Mouse (Mus musculus) neural tube, embryonic 12.5 days (tissue): ENCODE measurements around the gene Ltbr. TPM values are rescaled to one million over a fixed set of nuclear protein-coding genes. Genes with fewer than 3 reads are reported as not detected.
A peak's percentile ranks its signal among the peaks of the same experiment; 100 is the strongest.
"Not testable (repeated sequence)": the region's sequence is repeated elsewhere in the genome, so short reads cannot be mapped to it uniquely, and the experiment has no call there.

Experiments
- ATAC-seq: fragments of 200-750 bp; cut with Nextera tagmentation; 2 replicates; pipeline ENCODE4 v1.8.0; 2017; ENCODE audit warnings: low read depth, mild to moderate bottlenecking, moderate TSS enrichment, moderate library complexity; ENCODE audit not compliant: low FRiP score
- H3K27ac ChIP-seq: fragments of 300-500 bp; sonication (generic); 2 replicates; pipeline ENCODE4 v1.5.1; 2016
- H3K27me3 ChIP-seq: fragments of 300-500 bp; sonication (generic); replicated peaks from 2 replicates; pipeline ENCODE4 v1.6.1; 2016; ENCODE audit warnings: mild to moderate bottlenecking
- H3K36me3 ChIP-seq: fragments of 300-500 bp; sonication (generic); 2 replicates; pipeline ENCODE4 v1.6.1; 2016; ENCODE audit warnings: mild to moderate bottlenecking
- H3K4me1 ChIP-seq: fragments of 300-500 bp; sonication (generic); 2 replicates; pipeline ENCODE4 v1.6.1; 2016
- H3K4me2 ChIP-seq: fragments of 300-500 bp; sonication (generic); replicated peaks from 2 replicates; pipeline ENCODE4 v1.6.1; 2016; ENCODE audit warnings: mild to moderate bottlenecking
- H3K4me3 ChIP-seq: fragments of 300-500 bp; sonication (generic); 2 replicates; pipeline ENCODE4 v1.5.1; 2016
- H3K9ac ChIP-seq: fragments of 300-500 bp; sonication (generic); 2 replicates; pipeline ENCODE4 v1.6.1; 2016; ENCODE audit warnings: mild to moderate bottlenecking
- H3K9me3 ChIP-seq: fragments of 300-500 bp; sonication (generic); 2 replicates; pipeline ENCODE4 v1.6.1; 2016; ENCODE audit warnings: mild to moderate bottlenecking
- WGBS: fragments of 180-500 bp; shearing (Covaris S2); methylation state at CpG from one replicate; pipeline ENCODE4 v1.1.7; 2016; 5-methylcytosine and 5-hydroxymethylcytosine counted together
- polyA plus RNA-seq: library from polyadenylated mRNA; unstranded; fragments of >200 nt; fragmentation: Nextera tagmentation; extraction: Ambion mirVana; gene quantifications from 2 replicates; pipeline ENCODE4 v1.2.1, GENCODE M21; 2016

The Ltbr gene
- polyA plus RNA-seq, 1 experiment from 2014 or later = 17.0 TPM

DNA sequence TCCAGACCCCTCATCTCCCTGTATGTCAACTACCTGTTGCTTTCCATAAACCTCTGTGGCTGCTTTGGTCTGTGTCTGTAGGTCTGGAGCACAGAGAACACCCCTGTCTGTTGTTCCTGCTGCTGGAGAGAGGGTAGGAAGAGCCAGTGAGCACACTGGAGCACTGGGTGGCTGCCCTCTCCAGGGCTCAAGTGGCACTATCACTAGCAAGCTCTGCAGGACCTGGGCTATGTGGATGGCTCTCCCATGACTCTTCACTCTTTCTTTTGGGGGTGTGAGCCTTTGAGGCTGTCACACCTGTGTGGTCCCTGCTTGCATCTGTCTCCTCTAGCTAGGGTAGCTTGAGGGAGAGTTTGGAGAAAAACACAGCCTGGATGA lies 6.2 kb upstream of the Ltbr start:
- H3K9me3 ChIP-seq = no peaks in the 10 kb centered on the region
- no peak overlapping the region for H3K9ac ChIP-seq
- ATAC-seq = no peak
- H3K4me3 ChIP-seq = no peak overlapping the region
- no peak overlapping the region for H3K4me2 ChIP-seq
- H3K36me3 ChIP-seq = no peaks in the 10 kb centered on the region
- H3K27ac ChIP-seq = no peak overlapping the region
- 0 out of 2 replicates have a peak, but pooled peaks cover 7% of the 10 kb centered on the region for H3K4me1 ChIP-seq
- H3K27me3 ChIP-seq = peaks cover 46% of the 10 kb centered on the region

DNA sequence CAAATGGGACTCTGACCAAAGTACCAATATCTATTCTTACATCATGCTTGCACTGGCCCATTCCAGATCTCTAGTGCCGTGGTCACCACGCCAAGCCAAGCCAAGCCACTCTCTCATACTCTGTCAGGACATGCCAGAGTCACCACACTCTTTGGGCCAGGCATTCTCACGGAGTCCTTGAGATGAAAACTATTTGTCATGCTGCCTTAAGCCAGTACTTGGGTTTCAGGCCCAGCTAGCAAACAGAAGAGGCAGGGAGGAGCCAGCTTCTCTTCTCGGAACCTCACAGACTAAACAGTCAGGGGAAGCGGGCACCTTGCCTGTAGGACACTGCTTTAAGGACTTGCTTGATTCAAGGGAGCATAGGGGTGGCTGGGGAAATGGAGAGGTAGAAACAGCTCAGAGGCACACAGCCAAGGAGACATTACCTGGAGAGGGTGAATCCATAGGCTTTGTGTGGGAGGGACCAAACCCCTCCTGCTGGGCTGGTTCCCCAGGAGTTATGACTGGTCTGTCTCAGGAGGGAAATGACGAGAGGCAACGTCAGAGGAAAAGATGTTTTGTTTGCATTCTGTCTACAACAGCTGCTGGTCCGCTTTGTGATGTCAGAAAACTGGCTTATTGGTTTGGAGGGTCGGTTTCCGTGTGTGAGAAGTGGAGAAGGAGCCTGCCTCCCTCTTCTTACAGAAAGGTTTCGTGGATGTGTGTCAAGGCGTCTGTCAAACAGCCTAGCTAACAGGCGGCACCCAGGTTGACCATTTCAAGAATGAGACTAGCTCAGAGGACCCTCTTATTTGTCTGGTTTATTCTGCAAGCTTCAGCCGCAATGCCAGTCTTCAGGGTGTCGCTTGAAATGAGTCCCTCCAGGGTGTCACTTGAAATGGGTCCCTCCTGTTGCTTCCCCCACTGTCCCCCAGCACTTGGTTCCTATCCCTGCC lies 5.6 kb upstream of the Ltbr start:
- 73% methylated on average over 15 of the region's 15 CpGs for WGBS
- no peaks in the 10 kb centered on the region for H3K9me3 ChIP-seq
- no peak overlapping the region for H3K27ac ChIP-seq
- peaks cover 43% of the 10 kb centered on the region for H3K27me3 ChIP-seq
- H3K36me3 ChIP-seq = no peaks in the 10 kb centered on the region
- no peak overlapping the region for H3K4me2 ChIP-seq
- ATAC-seq = no peak
- peaks cover 9% of the 10 kb centered on the region; the same call in 1 of the 2 replicates for H3K4me1 ChIP-seq
- no peak overlapping the region for H3K9ac ChIP-seq
- no peak overlapping the region for H3K4me3 ChIP-seq

DNA sequence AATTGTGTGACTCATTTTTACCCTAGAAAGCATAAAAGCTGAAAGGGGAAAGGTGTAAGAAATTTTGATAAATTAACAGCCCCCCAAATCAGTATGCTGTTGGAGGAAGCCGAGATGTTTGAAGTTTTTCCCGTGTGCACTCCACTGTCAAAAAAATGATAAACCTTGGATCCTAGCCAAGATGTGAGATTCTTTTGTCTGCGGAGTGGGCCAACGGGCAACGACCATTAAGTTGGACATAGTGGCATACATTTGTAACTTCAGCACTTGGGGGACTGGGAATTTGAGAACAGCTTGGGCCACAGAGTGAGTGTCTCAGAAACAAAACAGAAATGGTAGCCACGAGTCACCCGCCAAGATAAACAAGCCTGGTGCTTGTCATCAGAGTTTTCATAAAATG lies 3.4 kb upstream of the Ltbr start:
- no peaks in the 10 kb centered on the region for H3K9me3 ChIP-seq
- no peak overlapping the region for H3K4me3 ChIP-seq
- no peaks in the 10 kb centered on the region for H3K36me3 ChIP-seq
- no peak overlapping the region for H3K4me2 ChIP-seq
- 78% methylated on average over 7 of the region's 7 CpGs for WGBS
- no peak overlapping the region for H3K9ac ChIP-seq
- H3K27me3 ChIP-seq = peaks cover 33% of the 10 kb centered on the region
- ATAC-seq = no peak
- no peak overlapping the region for H3K27ac ChIP-seq
- H3K4me1 ChIP-seq = peaks cover 27% of the 10 kb centered on the region

DNA sequence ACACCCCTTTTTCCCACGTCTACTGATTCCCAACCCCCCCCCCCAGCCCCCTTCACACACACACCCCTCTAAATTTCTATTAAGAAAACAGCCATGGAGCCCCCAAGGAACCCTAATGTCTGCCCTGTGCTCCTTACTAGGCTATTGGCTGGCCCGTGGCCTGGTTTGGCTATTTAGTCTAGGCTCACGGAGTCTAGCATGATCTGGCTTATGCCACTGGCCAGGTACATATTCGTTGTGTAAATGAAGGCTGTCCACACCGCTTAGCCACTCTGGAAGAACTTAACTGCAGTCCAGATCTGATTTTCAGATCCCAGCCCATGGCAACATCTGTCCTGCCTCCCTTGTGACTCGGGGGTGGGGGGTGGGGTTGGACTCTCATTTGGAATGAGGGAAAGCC lies 1.1 kb upstream of the Ltbr start:
- Histone ChIP-seq H3K4me2 (peak overlapping the region; percentile 75; the same call in 1 of the 2 replicates), H3K4me3 (no peak overlapping the region), H3K27ac (no peak overlapping the region), H3K9ac (no peak overlapping the region), H3K9me3 (no peaks in the 10 kb centered on the region), H3K4me1 (peaks cover 20% of the 10 kb centered on the region), H3K36me3 (no peaks in the 10 kb centered on the region), H3K27me3 (peaks cover 10% of the 10 kb centered on the region)
- no peak for ATAC-seq
- 72% methylated on average over 6 of the region's 6 CpGs for WGBS

DNA sequence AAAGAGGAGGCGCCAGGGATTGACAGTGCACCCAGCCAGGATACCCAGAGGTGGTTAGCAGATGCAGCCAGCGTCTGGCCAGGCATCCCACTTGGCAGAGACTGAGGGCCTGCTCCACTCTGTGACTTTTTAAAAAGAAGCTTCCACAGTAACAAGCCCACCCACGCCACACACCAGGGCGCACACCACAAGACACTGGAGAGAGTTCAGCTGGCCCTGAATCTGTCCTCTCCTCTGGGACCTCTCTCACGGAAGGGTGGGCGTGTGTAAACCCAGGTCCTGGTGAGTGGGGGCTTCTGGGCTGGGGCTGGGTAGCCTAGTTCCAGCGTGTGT lies 512 bp upstream of the Ltbr start:
- Histone ChIP-seq H3K4me2 (peak overlapping the region; percentile 75), H3K9me3 (no peaks in the 10 kb centered on the region), H3K4me3 (peak overlapping the region; percentile 41), H3K27me3 (peaks cover 6% of the 10 kb centered on the region; the same call in 1 of the 2 replicates), H3K36me3 (no peaks in the 10 kb centered on the region), H3K9ac (peak overlapping the region; percentile 73), H3K4me1 (peaks cover 20% of the 10 kb centered on the region), H3K27ac (no peak overlapping the region)
- WGBS = 65% methylated on average over 7 of the region's 7 CpGs
- peak; percentile 14 for ATAC-seq

DNA sequence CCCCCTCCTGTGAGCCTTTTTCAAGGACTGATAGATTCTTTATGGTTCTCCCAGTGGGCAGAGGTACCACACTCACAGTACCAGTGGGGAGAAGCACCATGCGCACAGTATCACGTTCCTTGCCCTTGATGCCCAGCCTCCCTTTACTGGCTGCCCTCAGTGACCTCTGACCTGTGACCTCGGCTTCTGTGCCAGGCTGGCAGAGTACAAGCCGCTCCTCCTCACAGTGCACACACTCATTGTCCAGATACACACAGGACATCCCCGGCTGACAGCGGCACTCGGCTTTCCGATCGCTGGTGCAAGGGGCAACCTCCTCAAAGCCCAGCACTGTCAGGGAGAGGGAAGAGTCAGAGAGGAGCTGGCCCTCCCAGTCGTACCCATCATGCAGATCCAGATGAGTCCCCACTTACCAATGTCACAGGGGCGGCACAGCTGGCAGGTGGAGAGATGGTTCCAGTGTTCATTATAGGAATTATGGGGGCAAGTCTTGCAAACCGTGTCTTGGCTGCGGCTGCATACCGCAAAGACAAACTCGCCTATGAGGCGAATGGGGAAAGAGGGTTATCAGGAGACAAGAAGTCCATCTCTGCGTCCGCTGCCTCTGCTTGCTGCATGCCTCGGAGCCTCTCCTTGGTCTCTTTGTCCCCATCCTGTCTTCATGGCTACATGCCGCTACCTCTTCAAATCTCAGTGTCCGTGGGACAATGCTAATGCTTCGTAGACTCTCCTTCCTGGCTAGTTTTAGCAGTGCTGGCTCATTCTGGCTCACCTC lies 917 bp downstream of the Ltbr start:
- no peaks in the 10 kb centered on the region for H3K9me3 ChIP-seq
- peak overlapping the region; percentile 75 for H3K4me2 ChIP-seq
- no peak overlapping the region for H3K27ac ChIP-seq
- H3K4me1 ChIP-seq = peaks cover 22% of the 10 kb centered on the region
- H3K27me3 ChIP-seq = peaks cover 3% of the 10 kb centered on the region; the same call in 1 of the 2 replicates
- 0 out of 2 replicates have a peak, but pooled peaks have one; percentile 7 for ATAC-seq
- H3K4me3 ChIP-seq = peak overlapping the region; percentile 41
- WGBS = 72% methylated on average over 22 of the region's 22 CpGs
- no peaks in the 10 kb centered on the region for H3K36me3 ChIP-seq
- H3K9ac ChIP-seq = peak overlapping the region; percentile 73; the same call in 1 of the 2 replicates

DNA sequence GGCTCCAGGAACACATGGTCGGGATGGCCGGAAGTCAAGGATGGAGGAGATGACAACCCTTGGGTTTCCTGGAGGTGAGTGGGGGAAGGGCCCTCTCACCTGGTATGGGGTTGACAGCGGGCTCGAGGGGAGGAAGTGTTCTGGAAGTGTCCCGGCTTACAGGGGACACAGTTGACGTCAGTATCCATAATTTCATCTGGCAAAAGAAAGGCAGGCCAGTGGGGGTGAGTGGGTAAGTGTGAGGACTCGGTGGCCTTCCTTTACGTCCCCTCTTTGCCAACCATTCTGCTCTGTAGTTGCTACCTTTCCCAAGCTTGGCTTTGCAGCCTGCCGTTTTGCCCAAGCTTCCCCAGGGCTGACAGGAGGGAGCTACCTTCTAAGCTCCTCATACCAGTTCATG lies 1.5 kb downstream of the Ltbr start:
- H3K4me2 ChIP-seq = peak overlapping the region; percentile 75; the same call in 1 of the 2 replicates
- WGBS = 88% methylated on average over 9 of the region's 9 CpGs
- H3K9me3 ChIP-seq = no peaks in the 10 kb centered on the region
- ATAC-seq = no peak
- no peak overlapping the region for H3K4me3 ChIP-seq
- H3K9ac ChIP-seq = no peak overlapping the region
- peaks cover 3% of the 10 kb centered on the region; the same call in 1 of the 2 replicates for H3K27me3 ChIP-seq
- H3K36me3 ChIP-seq = no peaks in the 10 kb centered on the region
- H3K4me1 ChIP-seq = peaks cover 22% of the 10 kb centered on the region
- H3K27ac ChIP-seq = no peak overlapping the region

DNA sequence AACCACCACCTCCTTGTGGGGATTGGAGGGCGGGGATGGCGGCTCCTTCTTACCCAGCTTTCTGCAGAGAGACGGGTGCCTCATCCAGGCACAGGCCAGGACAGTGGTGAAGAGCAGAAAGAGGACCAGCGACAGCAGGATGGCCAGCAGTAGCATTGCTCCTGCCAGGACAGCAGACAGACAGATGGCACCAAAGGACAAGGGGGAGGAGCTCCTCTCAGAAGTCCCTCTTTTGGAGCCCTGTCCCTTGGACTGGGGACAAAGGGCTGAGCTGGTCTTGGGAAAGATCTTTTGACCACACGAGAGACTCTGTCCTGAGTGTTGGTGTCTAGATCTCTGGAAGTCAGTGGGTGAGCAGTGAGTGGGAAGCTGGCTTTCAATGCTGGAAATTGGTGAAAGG lies 4.3 kb downstream of the Ltbr start:
- peak overlapping the region; percentile 31 for H3K4me2 ChIP-seq
- no peak overlapping the region for H3K27ac ChIP-seq
- H3K27me3 ChIP-seq = peaks cover 3% of the 10 kb centered on the region; the same call in 1 of the 2 replicates
- H3K4me1 ChIP-seq = peaks cover 22% of the 10 kb centered on the region
- H3K36me3 ChIP-seq = no peaks in the 10 kb centered on the region
- ATAC-seq = no peak
- WGBS = 30% methylated on average over 5 of the region's 5 CpGs
- H3K9ac ChIP-seq = no peak overlapping the region
- no peak overlapping the region for H3K4me3 ChIP-seq
- H3K9me3 ChIP-seq = no peaks in the 10 kb centered on the region

DNA sequence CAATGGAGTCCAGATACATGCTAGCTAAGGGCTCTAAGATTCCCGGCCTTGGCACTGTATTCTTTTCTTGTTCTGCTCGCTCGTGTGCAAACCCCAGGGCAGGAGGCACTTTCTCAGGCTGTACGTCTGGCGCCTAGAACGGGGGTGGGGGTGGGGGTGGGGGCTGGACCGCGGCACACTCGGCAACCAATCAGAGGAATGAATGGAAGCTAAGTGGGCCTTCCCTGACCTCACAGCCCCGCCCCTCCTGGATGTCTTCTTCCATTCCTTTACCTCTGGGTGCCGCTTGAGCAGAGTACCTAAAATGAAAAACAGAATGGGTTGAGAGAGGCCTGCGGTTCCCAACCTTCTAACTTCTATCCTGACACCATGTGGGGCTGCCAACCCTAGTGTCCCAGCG lies 4.8 kb downstream of the Ltbr start:
- H3K27me3 ChIP-seq = peaks cover 3% of the 10 kb centered on the region; the same call in 1 of the 2 replicates
- 6% methylated on average over 13 of the region's 13 CpGs for WGBS

DNA sequence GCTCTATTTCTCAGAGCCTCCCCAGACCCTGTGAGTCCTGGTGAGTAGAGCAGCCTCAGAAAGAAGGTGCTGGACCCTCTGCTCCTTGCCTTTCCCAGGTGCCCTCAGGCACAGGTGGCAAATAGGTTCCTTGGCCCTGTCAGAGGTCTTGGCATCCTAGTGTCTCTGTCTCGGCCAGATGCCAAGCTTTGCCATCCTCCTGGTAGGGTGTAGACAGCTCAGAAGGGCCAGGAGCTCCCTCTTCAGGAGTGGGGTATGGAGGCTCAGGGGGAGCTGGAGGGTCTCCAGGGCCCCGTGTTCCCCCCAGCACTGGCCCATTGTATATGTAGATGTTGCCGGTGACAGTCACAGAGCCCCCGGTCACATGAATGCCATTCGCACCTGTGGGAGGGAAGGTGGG lies 6.6 kb downstream of the Ltbr start:
- Histone ChIP-seq H3K4me3 (no peak overlapping the region), H3K4me2 (no peak overlapping the region), H3K9ac (no peak overlapping the region), H3K4me1 (peaks cover 3% of the 10 kb centered on the region; the same call in 1 of the 2 replicates), H3K27me3 (no peaks in the 10 kb centered on the region), H3K9me3 (no peaks in the 10 kb centered on the region), H3K27ac (no peak overlapping the region), H3K36me3 (no peaks in the 10 kb centered on the region)
- no peak for ATAC-seq
- WGBS = 91% methylated on average over 5 of the region's 5 CpGs

More for the DNA sequence above, 4.8 kb downstream of the Ltbr start:
- H3K27ac ChIP-seq = no peak overlapping the region
- H3K4me3 ChIP-seq = no peak overlapping the region
- 0 out of 2 replicates have a peak, but pooled peaks have one; percentile 13 for ATAC-seq
- no peaks in the 10 kb centered on the region for H3K9me3 ChIP-seq
- H3K4me2 ChIP-seq = peak overlapping the region; percentile 31
- peaks cover 17% of the 10 kb centered on the region for H3K4me1 ChIP-seq
- H3K9ac ChIP-seq = no peak overlapping the region
- H3K36me3 ChIP-seq = no peaks in the 10 kb centered on the region

DNA sequence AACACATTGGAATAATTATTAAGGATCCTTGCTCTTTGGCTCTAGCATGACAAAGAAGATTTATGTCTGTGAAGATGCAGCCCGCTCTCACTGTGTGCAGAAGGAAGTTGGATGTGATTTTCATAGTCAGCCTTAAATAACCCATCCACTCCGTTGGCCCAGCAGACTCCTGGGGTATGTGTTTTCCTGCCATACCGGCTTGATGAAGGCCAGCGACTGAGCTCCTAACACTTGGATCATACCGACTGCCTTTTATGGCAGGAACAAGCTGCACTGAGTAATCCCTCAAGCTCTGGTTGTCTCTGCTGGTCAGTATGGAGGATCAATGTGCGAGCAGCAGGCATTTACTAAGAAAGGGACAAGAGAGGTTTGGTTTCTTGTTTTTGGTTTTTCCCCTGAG lies 8.2 kb downstream of the Ltbr start:
- Histone ChIP-seq H3K9ac (no peak overlapping the region), H3K36me3 (no peaks in the 10 kb centered on the region), H3K9me3 (no peaks in the 10 kb centered on the region), H3K4me3 (no peak overlapping the region), H3K27ac (no peak overlapping the region), H3K4me1 (peaks cover 3% of the 10 kb centered on the region; the same call in 1 of the 2 replicates), H3K4me2 (no peak overlapping the region), H3K27me3 (no peaks in the 10 kb centered on the region)
- WGBS = 91% methylated on average over 6 of the region's 6 CpGs
- ATAC-seq = no peak

DNA sequence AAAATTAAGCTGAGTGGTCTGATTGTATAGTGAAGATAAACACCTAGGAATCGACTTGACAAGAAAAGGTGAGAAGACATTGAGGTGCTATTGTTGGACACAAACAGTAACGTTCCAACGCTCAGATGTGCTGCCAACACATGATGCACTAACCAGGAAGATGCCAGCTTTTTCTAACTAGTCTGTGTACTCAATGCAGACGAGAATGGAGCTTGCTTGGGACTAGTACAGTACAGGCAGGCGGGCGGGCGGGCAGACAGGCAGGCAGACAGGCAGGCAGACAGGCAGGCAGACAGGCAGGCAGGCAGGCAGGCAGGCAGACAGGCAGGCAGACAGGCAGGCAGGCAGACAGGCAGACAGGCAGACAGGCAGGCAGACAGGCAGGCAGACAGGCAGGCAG lies 9.3 kb downstream of the Ltbr start:
- not testable (repeated sequence) for H3K27ac ChIP-seq, ATAC-seq, H3K36me3 ChIP-seq, H3K4me2 ChIP-seq, H3K9ac ChIP-seq, H3K4me3 ChIP-seq, H3K4me1 ChIP-seq, H3K27me3 ChIP-seq, H3K9me3 ChIP-seq
- 89% methylated on average over 7 of the region's 7 CpGs for WGBS
